Mouse (Mus musculus): Measurements from ENCODE around the gene H1fx. TPM values are rescaled to one million over a fixed set of nuclear protein-coding genes. Genes with fewer than 3 reads are reported as not detected.
A peak's percentile ranks its signal among the peaks of the same experiment; 100 is the strongest.
"Not testable (repeated sequence)": the region's sequence is repeated elsewhere in the genome, so short reads cannot be mapped to it uniquely, and the experiment has no call there.

H1fx gene
- polyA plus RNA-seq, 1 experiment from 2014 or later = 98.9 TPM

- Histone ChIP-seq H3K9ac (ENCODE audit: low read length) (no peak overlapping the region), H3K4me3 (ENCODE audit: low read depth, low read length) (no peak overlapping the region), H3K4me2 (ENCODE audit: low read depth, severe bottlenecking) (no peak overlapping the region), H3K9me3 (ENCODE audit: control insufficient read depth, low read length) (no peaks in the 10 kb centered on the region), H3K36me3 (ENCODE audit: control insufficient read depth, insufficient read depth, low read length) (no peaks in the 10 kb centered on the region), H3K27me3 (ENCODE audit: control insufficient read depth, insufficient read depth, low read length) (no peaks in the 10 kb centered on the region), H3K27ac (replicated peaks; ENCODE audit: low read depth, low read length) (no peak overlapping the region), H3K4me1 (ENCODE audit: control insufficient read depth, insufficient read depth, low read length) (no peaks in the 10 kb centered on the region)
- no peak for DNase-seq (ENCODE audit: low spot score)
- WGBS = 41% methylated on average over 2 of the region's 2 CpGs
- ATAC-seq (ENCODE audit: insufficient number of reproducible peaks, low FRiP score, low TSS enrichment, low read depth) = no peak
These were observed 11.4 kb downstream of the H1fx start for GRCm38 (mm10) chr6:87970041-87970440.

GRCm38 (mm10) chr6:87962457-87962856, 19.0 kb downstream of the H1fx start:
- not testable (repeated sequence) for H3K4me3 ChIP-seq (ENCODE audit: low read depth, low read length); H3K4me1 ChIP-seq (ENCODE audit: control insufficient read depth, insufficient read depth, low read length); H3K9ac ChIP-seq (ENCODE audit: low read length); H3K36me3 ChIP-seq (ENCODE audit: control insufficient read depth, insufficient read depth, low read length); H3K27me3 ChIP-seq (ENCODE audit: control insufficient read depth, insufficient read depth, low read length); H3K27ac ChIP-seq (replicated peaks; ENCODE audit: low read depth, low read length); DNase-seq (ENCODE audit: low spot score); H3K9me3 ChIP-seq (ENCODE audit: control insufficient read depth, low read length); H3K4me2 ChIP-seq (ENCODE audit: low read depth, severe bottlenecking); ATAC-seq (ENCODE audit: insufficient number of reproducible peaks, low FRiP score, low TSS enrichment, low read depth)
- 61% methylated on average over 4 of the region's 4 CpGs for WGBS

GRCm38 (mm10) chr6:87942179-87942578, 39.3 kb downstream of the H1fx start:
- H3K27ac ChIP-seq (replicated peaks; ENCODE audit: low read depth, low read length) = no peak overlapping the region
- 84% methylated on average over 7 of the region's 7 CpGs for WGBS
- no peak for DNase-seq (ENCODE audit: low spot score)
- no peak overlapping the region for H3K4me3 ChIP-seq (ENCODE audit: low read depth, low read length)
- no peak overlapping the region for H3K4me2 ChIP-seq (ENCODE audit: low read depth, severe bottlenecking)
- no peak for ATAC-seq (ENCODE audit: insufficient number of reproducible peaks, low FRiP score, low TSS enrichment, low read depth)
- H3K9me3 ChIP-seq (ENCODE audit: control insufficient read depth, low read length) = no peaks in the 10 kb centered on the region; the same call in 1 of the 2 replicates
- H3K4me1 ChIP-seq (ENCODE audit: control insufficient read depth, insufficient read depth, low read length) = 0 out of 2 replicates have a peak, but pooled peaks cover 2% of the 10 kb centered on the region
- H3K36me3 ChIP-seq (ENCODE audit: control insufficient read depth, insufficient read depth, low read length) = no peaks in the 10 kb centered on the region
- H3K9ac ChIP-seq (ENCODE audit: low read length) = no peak overlapping the region
- H3K27me3 ChIP-seq (ENCODE audit: control insufficient read depth, insufficient read depth, low read length) = no peaks in the 10 kb centered on the region

GRCm38 (mm10) chr6:87938941-87939340, 42.5 kb downstream of the H1fx start:
- Histone ChIP-seq H3K9me3 (ENCODE audit: control insufficient read depth, low read length) (no peaks in the 10 kb centered on the region), H3K4me2 (ENCODE audit: low read depth, severe bottlenecking) (no peak overlapping the region), H3K36me3 (ENCODE audit: control insufficient read depth, insufficient read depth, low read length) (peaks cover 9% of the 10 kb centered on the region; the same call in 1 of the 2 replicates), H3K9ac (ENCODE audit: low read length) (no peak overlapping the region), H3K4me1 (ENCODE audit: control insufficient read depth, insufficient read depth, low read length) (0 out of 2 replicates have a peak, but pooled peaks cover 2% of the 10 kb centered on the region), H3K27ac (replicated peaks; ENCODE audit: low read depth, low read length) (no peak overlapping the region), H3K27me3 (ENCODE audit: control insufficient read depth, insufficient read depth, low read length) (no peaks in the 10 kb centered on the region), H3K4me3 (ENCODE audit: low read depth, low read length) (no peak overlapping the region)
- DNase-seq (ENCODE audit: low spot score) (no peak), ATAC-seq (ENCODE audit: insufficient number of reproducible peaks, low FRiP score, low TSS enrichment, low read depth) (no peak)
- WGBS = 87% methylated on average over 3 of the region's 3 CpGs

- Histone ChIP-seq H3K36me3 (ENCODE audit: control insufficient read depth, insufficient read depth, low read length) (peaks cover 9% of the 10 kb centered on the region; the same call in 1 of the 2 replicates), H3K4me1 (ENCODE audit: control insufficient read depth, insufficient read depth, low read length) (0 out of 2 replicates have a peak, but pooled peaks cover 2% of the 10 kb centered on the region), H3K27ac (replicated peaks; ENCODE audit: low read depth, low read length) (no peak overlapping the region), H3K4me3 (ENCODE audit: low read depth, low read length) (no peak overlapping the region), H3K9me3 (ENCODE audit: control insufficient read depth, low read length) (no peaks in the 10 kb centered on the region), H3K4me2 (ENCODE audit: low read depth, severe bottlenecking) (no peak overlapping the region), H3K27me3 (ENCODE audit: control insufficient read depth, insufficient read depth, low read length) (no peaks in the 10 kb centered on the region), H3K9ac (ENCODE audit: low read length) (no peak overlapping the region)
- peak; percentile 70 for DNase-seq (ENCODE audit: low spot score)
- peak; percentile 83 for ATAC-seq (ENCODE audit: insufficient number of reproducible peaks, low FRiP score, low TSS enrichment, low read depth)
- WGBS = 44% methylated on average over 19 of the region's 19 CpGs
These were observed 44.2 kb downstream of the H1fx start for GRCm38 (mm10) chr6:87937178-87937788.

- no peak for DNase-seq (ENCODE audit: low spot score)
- H3K36me3 ChIP-seq (ENCODE audit: control insufficient read depth, insufficient read depth, low read length) = peaks cover 15% of the 10 kb centered on the region
- 0 out of 2 replicates have a peak, but pooled peaks cover 2% of the 10 kb centered on the region for H3K4me1 ChIP-seq (ENCODE audit: control insufficient read depth, insufficient read depth, low read length)
- H3K4me3 ChIP-seq (ENCODE audit: low read depth, low read length) = no peak overlapping the region
- ATAC-seq (ENCODE audit: insufficient number of reproducible peaks, low FRiP score, low TSS enrichment, low read depth) = no peak
- no peak overlapping the region for H3K4me2 ChIP-seq (ENCODE audit: low read depth, severe bottlenecking)
- H3K9me3 ChIP-seq (ENCODE audit: control insufficient read depth, low read length) = no peaks in the 10 kb centered on the region
- 87% methylated on average over 5 of the region's 5 CpGs for WGBS
- no peaks in the 10 kb centered on the region for H3K27me3 ChIP-seq (ENCODE audit: control insufficient read depth, insufficient read depth, low read length)
- no peak overlapping the region for H3K27ac ChIP-seq (replicated peaks; ENCODE audit: low read depth, low read length)
- no peak overlapping the region for H3K9ac ChIP-seq (ENCODE audit: low read length)
These were observed 46.4 kb downstream of the H1fx start for GRCm38 (mm10) chr6:87935037-87935436.

Small RNA genes lying within 50 kb of the gene (microRNA-seq; reads per million reads assigned to microRNA genes)
- 1.2 reads per million for gene Gm47286

Other genes with a start within 250 kb of the H1fx start
- 2.0 and 4.3 TPM in 2 replicates for gene Gp9, start 203.6 kb downstream of the H1fx start, polyA plus RNA-seq (2014; fragmentation: Nextera tagmentation; extraction: Ambion mirVana)
- 6.9 and 7.5 TPM in 2 replicates for gene Rab43, start 169.5 kb downstream of the H1fx start, polyA plus RNA-seq (2014; fragmentation: Nextera tagmentation; extraction: Ambion mirVana)
- gene Gm45140, start 145.8 kb downstream of the H1fx start, polyA plus RNA-seq (2014; fragmentation: Nextera tagmentation; extraction: Ambion mirVana) = 2.8 and 3.5 TPM in 2 replicates
- gene Isy1, start 142.8 kb downstream of the H1fx start, polyA plus RNA-seq (2014; fragmentation: Nextera tagmentation; extraction: Ambion mirVana) = 73.0 and 76.2 TPM in 2 replicates
- 1,357 and 1,371 TPM in 2 replicates for gene Cnbp, start 130.5 kb downstream of the H1fx start, polyA plus RNA-seq (2014; fragmentation: Nextera tagmentation; extraction: Ambion mirVana)
- 150 and 163 TPM in 2 replicates for gene Copg1, start 93.8 kb downstream of the H1fx start, polyA plus RNA-seq (2014; fragmentation: Nextera tagmentation; extraction: Ambion mirVana)
- 77.5 and 77.6 TPM in 2 replicates for gene Hmces, start 67.7 kb downstream of the H1fx start, polyA plus RNA-seq (2014; fragmentation: Nextera tagmentation; extraction: Ambion mirVana)
- 208 and 216 TPM in 2 replicates for gene Rab7, start 63.6 kb upstream of the H1fx start, polyA plus RNA-seq (2014; fragmentation: Nextera tagmentation; extraction: Ambion mirVana)
- gene Rpn1, start 102.8 kb upstream of the H1fx start, polyA plus RNA-seq (2014; fragmentation: Nextera tagmentation; extraction: Ambion mirVana) = 332 and 352 TPM in 2 replicates
- gene Gata2, start 212.3 kb upstream of the H1fx start, polyA plus RNA-seq (2014; fragmentation: Nextera tagmentation; extraction: Ambion mirVana) = 1.9 and 4.0 TPM in 2 replicates
- not detected in 2 replicates for gene Dnajb8, start 240.6 kb upstream of the H1fx start, polyA plus RNA-seq (2014; fragmentation: Nextera tagmentation; extraction: Ambion mirVana)

Data from limb, embryonic 11.5 days (tissue).